Mouse (Mus musculus): ENCODE data around the gene Zdhhc20.
A peak's percentile ranks its signal among the peaks of the same experiment; 100 is the strongest.

Gene Zdhhc20

DNA sequence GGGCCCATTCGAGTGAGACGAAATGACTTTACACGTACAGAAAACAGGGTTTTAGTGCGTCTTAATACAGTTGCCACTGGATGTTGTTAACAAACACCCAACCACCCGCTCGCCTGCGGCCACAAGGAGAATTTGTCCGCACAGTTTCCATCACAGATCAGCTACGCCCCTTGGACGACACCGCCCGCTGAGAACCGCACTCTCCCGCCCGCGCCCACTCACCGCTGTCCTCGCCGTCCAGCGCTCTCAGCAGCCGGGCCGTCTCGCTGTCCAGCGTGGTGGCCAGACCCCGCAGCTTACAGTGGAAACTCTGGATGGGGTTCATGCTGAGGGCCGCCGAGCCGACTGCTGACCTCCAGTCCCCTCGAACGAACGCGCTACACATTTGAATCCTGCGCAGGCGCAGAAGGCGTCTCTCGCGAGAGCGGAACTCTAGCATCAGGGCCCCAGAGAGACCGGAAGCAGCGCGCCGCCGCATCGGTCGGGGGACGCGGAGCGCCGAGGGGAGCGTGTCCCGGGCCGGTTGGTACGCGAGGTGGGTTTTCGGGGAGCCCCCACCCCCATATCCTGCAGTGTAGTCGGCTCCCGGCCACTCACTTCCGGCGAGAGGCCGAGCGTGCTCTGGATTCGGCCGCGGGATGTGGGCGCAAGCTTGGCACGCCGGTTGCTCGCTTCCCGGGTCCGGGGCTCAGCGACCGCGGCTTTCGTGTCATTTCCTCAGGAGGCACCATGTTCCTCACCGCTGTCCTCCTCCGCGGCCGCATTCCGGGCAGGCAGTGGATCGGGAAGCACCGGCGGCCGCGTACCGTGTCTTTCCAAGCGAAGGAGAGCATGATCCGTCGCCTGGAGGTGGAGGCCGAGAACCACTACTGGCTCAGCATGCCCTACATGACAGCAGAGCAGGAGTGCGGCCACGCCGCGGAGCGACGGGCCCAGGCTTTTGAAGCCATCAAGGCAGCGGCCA, 64.0 kb downstream of the Zdhhc20 start, which contains the start of the genes Ska3 and Mrpl57:
Ska3 (minus strand) TSS at position 398 of the 964 bp plus-strand sequence.
Mrpl57 (plus strand) TSS at position 447 of the 964 bp plus-strand sequence.
- DNase-seq (ENCODE audit: low spot score in 2 of 2) = peak; percentile 92 to 97

DNA sequence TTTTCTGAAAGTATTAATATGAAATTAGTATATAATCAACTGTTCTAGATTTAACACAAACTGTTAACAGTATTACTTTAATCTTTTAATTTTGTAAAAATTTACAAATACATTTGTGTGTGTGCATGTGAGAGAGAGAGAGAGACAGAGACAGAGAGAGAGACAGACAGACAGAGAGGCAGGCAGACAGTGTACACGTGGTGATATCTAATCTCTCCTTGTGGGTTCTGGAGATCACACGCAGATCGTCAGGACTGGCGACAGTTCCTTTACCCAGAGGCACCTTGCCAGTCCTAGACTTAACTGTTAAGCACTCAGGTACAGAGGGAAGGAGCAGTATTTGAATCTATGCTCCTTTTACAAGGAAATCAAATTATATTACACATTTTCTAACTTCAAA, 69.2 kb downstream of the Zdhhc20 start:
- no peak for DNase-seq (ENCODE audit: low spot score in 2 of 2)

- no peak for DNase-seq (ENCODE audit: low spot score in 2 of 2)
Measured at GRCm38 (mm10) chr14:57811844-57812243, 78.2 kb downstream of the Zdhhc20 start.

DNA sequence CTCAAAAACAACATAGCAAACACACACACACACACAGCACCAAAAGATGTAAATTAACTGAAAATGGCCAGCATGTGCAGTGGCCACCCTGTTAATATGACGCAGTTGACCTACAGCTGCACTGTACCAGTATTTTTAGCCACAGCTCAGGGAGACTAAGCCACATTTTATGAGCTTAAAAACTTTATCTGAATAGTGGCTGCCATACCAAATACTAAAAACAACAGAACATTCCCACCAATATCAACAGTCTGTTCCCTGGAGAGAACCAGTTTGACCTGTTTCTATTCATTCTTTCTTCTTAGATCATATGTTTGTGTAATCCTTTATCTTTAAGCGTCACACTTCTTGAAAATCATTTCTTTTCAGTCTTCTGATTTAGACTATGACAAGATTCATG, 79.2 kb downstream of the Zdhhc20 start:
- no peak for DNase-seq (ENCODE audit: low spot score in 2 of 2)

- DNase-seq (ENCODE audit: low spot score in 2 of 2) = peak in 1 of 2 experiments; percentile 26
Measured at GRCm38 (mm10) chr14:57808558-57808957, 81.5 kb downstream of the Zdhhc20 start.

GRCm38 (mm10) chr14:57803731-57804130, 86.3 kb downstream of the Zdhhc20 start:
- no peak for DNase-seq (ENCODE audit: low spot score in 2 of 2)

GRCm38 (mm10) chr14:57797991-57798931, 91.8 kb downstream of the Zdhhc20 start, which contains the start of gene Sap18:
Gene Sap18 (plus strand): TSS chr14:57798180.
- peak; percentile 97 to 98 for DNase-seq (ENCODE audit: low spot score in 2 of 2)

GRCm38 (mm10) chr14:57797551-57797950, 92.5 kb downstream of the Zdhhc20 start:
- DNase-seq (ENCODE audit: low spot score in 2 of 2) = no peak

- no peak for DNase-seq (ENCODE audit: low spot score in 2 of 2)
Measured at GRCm38 (mm10) chr14:57791171-57791570, 98.9 kb downstream of the Zdhhc20 start.

- DNase-seq (ENCODE audit: low spot score in 2 of 2) = no peak
Measured at GRCm38 (mm10) chr14:57789759-57790158, 100.3 kb downstream of the Zdhhc20 start.

GRCm38 (mm10) chr14:57789311-57789710, 100.8 kb downstream of the Zdhhc20 start:
- no peak for DNase-seq (ENCODE audit: low spot score in 2 of 2)

GRCm38 (mm10) chr14:57787406-57787805, 102.7 kb downstream of the Zdhhc20 start:
- no peak for DNase-seq (ENCODE audit: low spot score in 2 of 2)

All from spleen, postnatal 4 days (tissue).